Mouse (Mus musculus) brain, embryonic 14.5 days (tissue): ENCODE measurements at regions not wholly inside any gene's neighbourhood (a gene's known extent, or its start where the extent isn't known, plus 50 kb on each side); places are given as distances from the start of the nearest gene placed in this dataset.

Experiments
- CTCF ChIP-seq: fragments of 200-500 bp; IDR thresholded peaks from 2 replicates; pipeline ENCODE4 v1.5.1; 2012; ENCODE audit warnings: inconsistent platforms, mild to moderate bottlenecking, moderate library complexity, borderline replicate concordance; ENCODE audit not compliant: insufficient read depth, insufficient read length; ENCODE audit errors: extremely low read depth
- POLR2A ChIP-seq: fragments of 200-500 bp; IDR thresholded peaks from 2 replicates; pipeline ENCODE4 v1.6.1; 2012; ENCODE audit warnings: mild to moderate bottlenecking, inconsistent platforms, borderline replicate concordance; ENCODE audit not compliant: poor library complexity, insufficient read depth, insufficient read length, severe bottlenecking; ENCODE audit errors: extremely low read depth

DNA sequence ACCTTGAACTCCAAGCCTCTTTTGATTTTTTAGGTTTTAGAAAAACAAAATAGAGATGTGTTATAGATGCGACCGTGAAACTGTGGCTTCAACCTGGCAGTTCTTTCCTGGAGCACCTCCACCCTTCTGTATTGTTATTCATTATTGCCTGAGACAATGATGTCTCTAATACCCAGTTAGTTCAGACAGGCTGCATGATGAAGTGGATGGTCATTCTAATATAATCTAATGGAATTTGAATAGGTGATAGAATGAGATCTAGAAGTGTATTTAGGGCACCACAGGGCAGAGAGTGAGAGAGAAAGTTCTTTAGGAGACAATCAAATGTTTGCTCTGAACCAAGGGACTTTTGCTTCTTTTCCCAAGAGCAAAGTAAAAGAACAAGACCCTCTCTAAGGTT lies 560.6 kb downstream of the Plcl1 start:
- no peak for TF ChIP-seq POLR2A
- TF ChIP-seq CTCF, result no peak
